Mouse (Mus musculus): Measurements from ENCODE around the gene 1700003E16Rik. TPM values are rescaled to one million over a fixed set of nuclear protein-coding genes. Genes with fewer than 3 reads are reported as not detected.

The 1700003E16Rik gene
- polyA plus RNA-seq, 1 experiment from 2014 or later: 3.3 TPM

GRCm38 (mm10) chr6:83193571-83193970 lies 37.4 kb downstream of the 1700003E16Rik start:
- no peak overlapping the region for H3K4me2 ChIP-seq
- no peaks in the 10 kb centered on the region for H3K27me3 ChIP-seq
- peaks cover 100% of the 10 kb centered on the region for H3K36me3 ChIP-seq
- no peak overlapping the region for H3K9ac ChIP-seq
- H3K27ac ChIP-seq (replicated peaks): no peak overlapping the region
- H3K4me1 ChIP-seq (replicated peaks): peaks cover 9% of the 10 kb centered on the region
- H3K4me3 ChIP-seq: no peak overlapping the region
- no peaks in the 10 kb centered on the region for H3K9me3 ChIP-seq
- ATAC-seq (ENCODE audit: low read depth): no peak
- WGBS: 91% methylated on average over 7 of the region's 7 CpGs

GRCm38 (mm10) chr6:83197345-83198004 lies 41.3 kb downstream of the 1700003E16Rik start:
- peaks cover 89% of the 10 kb centered on the region for H3K36me3 ChIP-seq
- peak; percentile 17 for ATAC-seq (ENCODE audit: low read depth)

GRCm38 (mm10) chr6:83203320-83203719 lies 47.1 kb downstream of the 1700003E16Rik start:
- 79% methylated on average over 4 of the region's 4 CpGs for WGBS
- no peak for ATAC-seq (ENCODE audit: low read depth)

More at GRCm38 (mm10) chr6:83197345-83198004, 41.3 kb downstream of the 1700003E16Rik start:
- H3K9me3 ChIP-seq: no peaks in the 10 kb centered on the region
- no peak overlapping the region for H3K4me3 ChIP-seq
- H3K9ac ChIP-seq: no peak overlapping the region
- H3K27ac ChIP-seq (replicated peaks): no peak overlapping the region
- no peak overlapping the region for H3K4me2 ChIP-seq
- no peaks in the 10 kb centered on the region for H3K27me3 ChIP-seq
- 41% methylated on average over 15 of the region's 15 CpGs for WGBS
- H3K4me1 ChIP-seq (replicated peaks): 0 out of 2 replicates have a peak, but pooled peaks cover 4% of the 10 kb centered on the region

GRCm38 (mm10) chr6:83205851-83206250 lies 49.6 kb downstream of the 1700003E16Rik start:
- Histone ChIP-seq H3K9me3 (no peaks in the 10 kb centered on the region), H3K4me3 (no peak overlapping the region), H3K27ac (replicated peaks) (no peak overlapping the region), H3K36me3 (peaks cover 6% of the 10 kb centered on the region), H3K9ac (no peak overlapping the region), H3K4me2 (no peak overlapping the region), H3K4me1 (replicated peaks) (peaks cover 6% of the 10 kb centered on the region), H3K27me3 (no peaks in the 10 kb centered on the region)
- ATAC-seq (ENCODE audit: low read depth): no peak
- 90% methylated on average over 3 of the region's 3 CpGs for WGBS

More at GRCm38 (mm10) chr6:83203320-83203719, 47.1 kb downstream of the 1700003E16Rik start:
- peaks cover 30% of the 10 kb centered on the region for H3K36me3 ChIP-seq
- H3K4me1 ChIP-seq (replicated peaks): no peaks in the 10 kb centered on the region
- H3K9ac ChIP-seq: no peak overlapping the region
- no peak overlapping the region for H3K27ac ChIP-seq (replicated peaks)
- H3K9me3 ChIP-seq: no peaks in the 10 kb centered on the region
- H3K27me3 ChIP-seq: no peaks in the 10 kb centered on the region
- no peak overlapping the region for H3K4me3 ChIP-seq
- no peak overlapping the region for H3K4me2 ChIP-seq

GRCm38 (mm10) chr6:83206321-83206720 lies 50.1 kb downstream of the 1700003E16Rik start:
- 81% methylated on average over 11 of the region's 11 CpGs for WGBS
- H3K9me3 ChIP-seq: no peaks in the 10 kb centered on the region

GRCm38 (mm10) chr6:83207361-83208049 lies 51.3 kb downstream of the 1700003E16Rik start:
- Histone ChIP-seq H3K27ac (replicated peaks) (no peak overlapping the region), H3K4me2 (no peak overlapping the region), H3K9me3 (no peaks in the 10 kb centered on the region), H3K4me1 (replicated peaks) (peaks cover 13% of the 10 kb centered on the region), H3K27me3 (no peaks in the 10 kb centered on the region), H3K4me3 (no peak overlapping the region), H3K9ac (no peak overlapping the region), H3K36me3 (no peaks in the 10 kb centered on the region)
- WGBS: 69% methylated on average over 9 of the region's 9 CpGs
- no peak for ATAC-seq (ENCODE audit: low read depth)

More at GRCm38 (mm10) chr6:83206321-83206720, 50.1 kb downstream of the 1700003E16Rik start:
- Histone ChIP-seq H3K27ac (replicated peaks) (no peak overlapping the region), H3K9ac (no peak overlapping the region), H3K4me2 (no peak overlapping the region), H3K36me3 (peaks cover under 1% of the 10 kb centered on the region), H3K4me1 (replicated peaks) (peaks cover 7% of the 10 kb centered on the region), H3K27me3 (no peaks in the 10 kb centered on the region), H3K4me3 (no peak overlapping the region)
- ATAC-seq (ENCODE audit: low read depth): no peak

- H3K27ac ChIP-seq (replicated peaks): no peak overlapping the region
- H3K4me1 ChIP-seq (replicated peaks): peaks cover 13% of the 10 kb centered on the region
- H3K4me3 ChIP-seq: no peak overlapping the region
- no peak overlapping the region for H3K9ac ChIP-seq
- H3K36me3 ChIP-seq: no peaks in the 10 kb centered on the region
- no peak overlapping the region for H3K4me2 ChIP-seq
- 74% methylated on average over 2 of the region's 2 CpGs for WGBS
- ATAC-seq (ENCODE audit: low read depth): no peak
- no peaks in the 10 kb centered on the region for H3K27me3 ChIP-seq
- no peaks in the 10 kb centered on the region for H3K9me3 ChIP-seq
Observed at GRCm38 (mm10) chr6:83208050-83208400, 51.8 kb downstream of the 1700003E16Rik start.

- no peaks in the 10 kb centered on the region for H3K9me3 ChIP-seq
- WGBS: 56% methylated on average over 2 of the region's 2 CpGs
- H3K27me3 ChIP-seq: no peaks in the 10 kb centered on the region
- H3K4me1 ChIP-seq (replicated peaks): peaks cover 16% of the 10 kb centered on the region
- H3K36me3 ChIP-seq: no peaks in the 10 kb centered on the region
- ATAC-seq (ENCODE audit: low read depth): no peak
- no peak overlapping the region for H3K27ac ChIP-seq (replicated peaks)
- H3K4me2 ChIP-seq: no peak overlapping the region
- no peak overlapping the region for H3K9ac ChIP-seq
- no peak overlapping the region for H3K4me3 ChIP-seq
Observed at GRCm38 (mm10) chr6:83210495-83210894, 54.3 kb downstream of the 1700003E16Rik start.

GRCm38 (mm10) chr6:83211526-83211925 lies 55.3 kb downstream of the 1700003E16Rik start:
- ATAC-seq (ENCODE audit: low read depth): no peak
- Histone ChIP-seq H3K9ac (0 out of 2 replicates have a peak overlapping the region, but pooled peaks have one; percentile 5), H3K36me3 (no peaks in the 10 kb centered on the region), H3K27ac (replicated peaks) (peak overlapping the region; percentile 52; the same call in 1 of the 2 replicates), H3K4me1 (replicated peaks) (peaks cover 19% of the 10 kb centered on the region), H3K9me3 (no peaks in the 10 kb centered on the region), H3K27me3 (no peaks in the 10 kb centered on the region), H3K4me3 (no peak overlapping the region), H3K4me2 (no peak overlapping the region)
- 14% methylated on average over 5 of the region's 5 CpGs for WGBS

Other genes with a start within 250 kb of the 1700003E16Rik start
- gene Sema4f, start 216.6 kb upstream of the 1700003E16Rik start, polyA plus RNA-seq (2015; fragmentation: Nextera tagmentation; extraction: Ambion mirVana): 20.5 and 22.3 TPM in 2 replicates
- gene M1ap, start 209.5 kb upstream of the 1700003E16Rik start, polyA plus RNA-seq (2015; fragmentation: Nextera tagmentation; extraction: Ambion mirVana): not detected in 2 replicates
- 3.6 and 6.1 TPM in 2 replicates for gene Dok1, start 122.9 kb upstream of the 1700003E16Rik start, polyA plus RNA-seq (2015; fragmentation: Nextera tagmentation; extraction: Ambion mirVana)
- 7.9 and 10.4 TPM in 2 replicates for gene Loxl3, start 122.2 kb upstream of the 1700003E16Rik start, polyA plus RNA-seq (2015; fragmentation: Nextera tagmentation; extraction: Ambion mirVana)
- gene Aup1, start 101.9 kb upstream of the 1700003E16Rik start, polyA plus RNA-seq (2015; fragmentation: Nextera tagmentation; extraction: Ambion mirVana): 169 and 179 TPM in 2 replicates
- 70.1 and 72.8 TPM in 2 replicates for gene Htra2, start 101.1 kb upstream of the 1700003E16Rik start, polyA plus RNA-seq (2015; fragmentation: Nextera tagmentation; extraction: Ambion mirVana)
- gene Dqx1, start 98.6 kb upstream of the 1700003E16Rik start, polyA plus RNA-seq (2015; fragmentation: Nextera tagmentation; extraction: Ambion mirVana): 0.77 and 1.0 TPM in 2 replicates
- 13.3 and 16.1 TPM in 2 replicates for gene Tlx2, start 86.1 kb upstream of the 1700003E16Rik start, polyA plus RNA-seq (2015; fragmentation: Nextera tagmentation; extraction: Ambion mirVana)
- gene Pcgf1, start 78.5 kb upstream of the 1700003E16Rik start, polyA plus RNA-seq (2015; fragmentation: Nextera tagmentation; extraction: Ambion mirVana): 55.2 and 55.4 TPM in 2 replicates
- gene Lbx2, start 70.0 kb upstream of the 1700003E16Rik start, polyA plus RNA-seq (2015; fragmentation: Nextera tagmentation; extraction: Ambion mirVana): not detected in 2 replicates
- 3.2 and 4.9 TPM in 2 replicates for gene Ccdc142, start 54.8 kb upstream of the 1700003E16Rik start, polyA plus RNA-seq (2015; fragmentation: Nextera tagmentation; extraction: Ambion mirVana)
- 4.5 and 5.2 TPM in 2 replicates for gene Gm42688, start 54.8 kb upstream of the 1700003E16Rik start, polyA plus RNA-seq (2015; fragmentation: Nextera tagmentation; extraction: Ambion mirVana)
- 133 TPM in 2 replicates for gene Mrpl53, start 47.4 kb upstream of the 1700003E16Rik start, polyA plus RNA-seq (2015; fragmentation: Nextera tagmentation; extraction: Ambion mirVana)
- gene Mogs, start 40.9 kb upstream of the 1700003E16Rik start, polyA plus RNA-seq (2015; fragmentation: Nextera tagmentation; extraction: Ambion mirVana): 26.8 and 29.1 TPM in 2 replicates
- 202 and 228 TPM in 2 replicates for gene Wbp1, start 34.8 kb upstream of the 1700003E16Rik start, polyA plus RNA-seq (2015; fragmentation: Nextera tagmentation; extraction: Ambion mirVana)
- gene Ino80b, start 31.0 kb upstream of the 1700003E16Rik start, polyA plus RNA-seq (2015; fragmentation: Nextera tagmentation; extraction: Ambion mirVana): 11.4 and 13.0 TPM in 2 replicates
- 18.9 and 20.7 TPM in 2 replicates for gene Rtkn, start 20.9 kb upstream of the 1700003E16Rik start, polyA plus RNA-seq (2015; fragmentation: Nextera tagmentation; extraction: Ambion mirVana)
- 14.9 and 16.0 TPM in 2 replicates for gene Wdr54, start within 50 bp of the 1700003E16Rik start, polyA plus RNA-seq (2015; fragmentation: Nextera tagmentation; extraction: Ambion mirVana)
- 165 and 176 TPM in 2 replicates for gene Dctn1, start 9.5 kb downstream of the 1700003E16Rik start, polyA plus RNA-seq (2015; fragmentation: Nextera tagmentation; extraction: Ambion mirVana)
- gene Slc4a5, start 63.4 kb downstream of the 1700003E16Rik start, polyA plus RNA-seq (2015; fragmentation: Nextera tagmentation; extraction: Ambion mirVana): 0.17 and 0.56 TPM in 2 replicates
- gene Mthfd2, start 169.5 kb downstream of the 1700003E16Rik start, polyA plus RNA-seq (2015; fragmentation: Nextera tagmentation; extraction: Ambion mirVana): 27.6 and 27.8 TPM in 2 replicates
- 29.2 and 32.8 TPM in 2 replicates for gene Mob1a, start 169.6 kb downstream of the 1700003E16Rik start, polyA plus RNA-seq (2015; fragmentation: Nextera tagmentation; extraction: Ambion mirVana)
- 68.5 and 70.4 TPM in 2 replicates for gene Bola3, start 192.7 kb downstream of the 1700003E16Rik start, polyA plus RNA-seq (2015; fragmentation: Nextera tagmentation; extraction: Ambion mirVana)